Mouse (Mus musculus) embryonic facial prominence, embryonic 10.5 days (tissue): ENCODE data around the gene Grap2. TPM values are rescaled to one million over a fixed set of nuclear protein-coding genes. Genes with fewer than 3 reads are reported as not detected.

Experiments
- DNase-seq: peaks from one replicate; pipeline ENCODE4 v3.0.0-alpha.2; 2017; ENCODE audit warnings: low spot score
- H3K27ac ChIP-seq: fragments of 300-500 bp; sonication (generic); replicated peaks from 2 replicates; pipeline ENCODE4 v1.5.1; 2016; ENCODE audit warnings: mild to moderate bottlenecking
- H3K27me3 ChIP-seq: fragments of 300-500 bp; sonication (generic); replicated peaks from 2 replicates; pipeline ENCODE4 v1.6.1; 2016; ENCODE audit warnings: low read depth, mild to moderate bottlenecking; ENCODE audit not compliant: poor library complexity, severe bottlenecking
- H3K36me3 ChIP-seq: fragments of 300-500 bp; sonication (generic); replicated peaks from 2 replicates; pipeline ENCODE4 v1.6.1; 2016; ENCODE audit warnings: mild to moderate bottlenecking, moderate library complexity
- H3K4me1 ChIP-seq: fragments of 300-500 bp; sonication (generic); 2 replicates; pipeline ENCODE4 v1.6.1; 2016
- H3K4me3 ChIP-seq: fragments of 300-500 bp; sonication (generic); 2 replicates; pipeline ENCODE4 v1.5.1; 2016; ENCODE audit warnings: mild to moderate bottlenecking, moderate library complexity
- H3K9me3 ChIP-seq: fragments of 300-500 bp; sonication (generic); 2 replicates; pipeline ENCODE4 v1.6.1; 2016; ENCODE audit warnings: mild to moderate bottlenecking
- WGBS: fragments of 180-500 bp; shearing (Covaris S2); methylation state at CpG from one replicate; pipeline ENCODE4 v1.1.7; 2016; 5-methylcytosine and 5-hydroxymethylcytosine counted together
- polyA plus RNA-seq: library from polyadenylated mRNA; unstranded; fragments of >200 nt; fragmentation: Nextera tagmentation; extraction: Ambion mirVana; gene quantifications from 2 replicates; pipeline ENCODE4 v1.2.1, GENCODE M21; 2016

Grap2 gene
- polyA plus RNA-seq, 1 experiment from 2014 or later = 1.0 TPM

DNA sequence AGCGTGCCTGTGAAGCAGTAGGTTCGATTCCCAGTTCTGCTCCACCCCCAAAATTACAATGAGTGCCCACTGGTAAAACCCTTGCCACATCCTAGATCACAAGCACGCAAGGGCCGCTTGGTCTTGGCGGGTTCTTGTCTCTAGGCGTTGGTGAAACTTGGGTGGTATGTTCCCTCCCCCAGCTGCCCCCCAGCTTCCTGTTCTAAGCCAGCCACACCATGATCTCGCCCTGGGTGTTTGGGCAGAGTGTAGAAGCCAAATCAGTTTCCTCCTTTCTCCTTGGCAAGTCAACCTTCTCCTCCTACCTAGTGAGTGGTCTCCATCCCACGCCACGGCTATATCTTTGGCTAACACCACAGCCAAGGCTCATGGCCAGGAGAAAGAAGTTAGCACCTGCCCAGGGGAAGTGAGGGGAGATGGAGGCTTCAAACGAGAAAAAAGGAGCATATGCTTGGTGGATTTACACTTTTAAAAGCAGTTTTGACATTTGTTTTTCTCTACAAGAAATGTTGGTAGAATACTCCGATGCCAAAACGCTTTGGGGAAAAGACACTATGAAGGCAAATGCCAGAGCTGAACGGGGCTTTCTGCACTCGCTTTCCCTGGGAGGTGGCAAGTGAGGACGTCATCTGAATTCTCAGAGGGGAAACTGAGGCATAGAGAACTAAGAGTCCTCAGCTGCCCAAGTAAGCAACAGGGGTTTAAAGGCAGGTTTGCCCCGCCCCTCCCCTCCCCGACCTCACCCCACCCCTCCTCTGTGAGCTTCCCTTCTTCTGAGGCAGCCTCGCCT, 42.3 kb downstream of the Grap2 start:
- peak overlapping the region; percentile 48; the same call in 1 of the 2 replicates for H3K27ac ChIP-seq
- no peak for DNase-seq
- peaks cover 36% of the 10 kb centered on the region for H3K4me1 ChIP-seq

DNA sequence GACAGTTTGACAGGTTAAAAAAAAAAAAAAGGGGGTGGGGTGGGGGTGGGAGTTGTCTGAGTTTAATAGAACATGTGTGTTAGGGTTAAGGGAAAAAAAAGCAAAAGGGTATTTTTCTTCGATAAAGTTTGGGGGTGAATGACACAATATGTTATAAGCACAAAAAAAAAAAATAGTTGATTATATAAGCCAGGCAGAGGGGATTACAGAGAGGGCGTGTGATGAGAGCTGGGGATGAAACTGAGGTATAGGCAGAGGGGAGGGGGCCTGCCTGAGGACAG, 42.8 kb downstream of the Grap2 start:
- Histone ChIP-seq H3K4me1 (peaks cover 36% of the 10 kb centered on the region), H3K27ac (no peak overlapping the region), H3K9me3 (no peaks in the 10 kb centered on the region), H3K27me3 (peaks cover 37% of the 10 kb centered on the region), H3K36me3 (no peaks in the 10 kb centered on the region), H3K4me3 (no peak overlapping the region)
- 32% methylated on average over 2 of the region's 2 CpGs for WGBS
- DNase-seq = no peak

More for the DNA sequence above, 42.3 kb downstream of the Grap2 start:
- H3K36me3 ChIP-seq = no peaks in the 10 kb centered on the region
- H3K27me3 ChIP-seq = peaks cover 36% of the 10 kb centered on the region
- 62% methylated on average over 18 of the region's 18 CpGs for WGBS
- H3K9me3 ChIP-seq = no peaks in the 10 kb centered on the region
- H3K4me3 ChIP-seq = no peak overlapping the region

GRCm38 (mm10) chr15:80615636-80616383, 43.4 kb downstream of the Grap2 start:
- peak overlapping the region; percentile 40 for H3K4me3 ChIP-seq
- 8% methylated on average over 17 of the region's 17 CpGs for WGBS
- H3K36me3 ChIP-seq = no peaks in the 10 kb centered on the region
- peak; percentile 55 for DNase-seq
- peaks cover 38% of the 10 kb centered on the region for H3K4me1 ChIP-seq
- peak overlapping the region; percentile 48 for H3K27ac ChIP-seq
- no peaks in the 10 kb centered on the region for H3K9me3 ChIP-seq
- peaks cover 40% of the 10 kb centered on the region for H3K27me3 ChIP-seq

- H3K27me3 ChIP-seq = peaks cover 47% of the 10 kb centered on the region
- H3K36me3 ChIP-seq = no peaks in the 10 kb centered on the region
- WGBS = 71% methylated on average over 2 of the region's 2 CpGs
- H3K9me3 ChIP-seq = no peaks in the 10 kb centered on the region
- H3K27ac ChIP-seq = no peak overlapping the region
- no peak overlapping the region for H3K4me3 ChIP-seq
- no peak for DNase-seq
- H3K4me1 ChIP-seq = peaks cover 44% of the 10 kb centered on the region
Measured at GRCm38 (mm10) chr15:80617839-80618238, 45.4 kb downstream of the Grap2 start.

- H3K36me3 ChIP-seq = no peaks in the 10 kb centered on the region
- H3K4me3 ChIP-seq = no peak overlapping the region
- H3K27me3 ChIP-seq = peaks cover 47% of the 10 kb centered on the region
- H3K9me3 ChIP-seq = no peaks in the 10 kb centered on the region
- DNase-seq = no peak
- peaks cover 40% of the 10 kb centered on the region for H3K4me1 ChIP-seq
- H3K27ac ChIP-seq = no peak overlapping the region
- WGBS = 76% methylated on average over 5 of the region's 5 CpGs
Measured at GRCm38 (mm10) chr15:80619166-80619565, 46.8 kb downstream of the Grap2 start.

DNA sequence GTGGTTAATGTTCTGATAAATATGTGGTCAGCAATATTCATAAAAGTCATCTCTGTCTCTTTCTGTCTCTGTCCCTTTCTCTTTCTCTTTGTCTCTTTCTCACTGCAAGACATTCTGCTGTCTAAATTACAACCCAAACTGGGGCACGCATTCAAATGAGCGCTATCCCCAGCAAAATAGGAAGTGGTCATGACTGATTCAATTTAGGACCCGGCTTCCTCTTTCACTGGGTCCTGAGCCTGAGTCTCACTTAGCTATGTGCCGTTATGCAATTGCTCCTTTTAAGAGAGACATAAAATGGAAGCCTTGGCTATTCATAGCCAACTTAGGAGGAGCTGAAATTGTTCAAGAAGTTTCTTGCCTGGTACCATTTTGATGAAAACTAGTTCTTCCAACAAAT, 47.4 kb downstream of the Grap2 start:
- Histone ChIP-seq H3K36me3 (no peaks in the 10 kb centered on the region), H3K4me1 (peaks cover 33% of the 10 kb centered on the region), H3K27me3 (peaks cover 47% of the 10 kb centered on the region), H3K9me3 (no peaks in the 10 kb centered on the region), H3K4me3 (no peak overlapping the region), H3K27ac (no peak overlapping the region)
- no peak for DNase-seq
- 80% methylated on average over 4 of the region's 4 CpGs for whole genome bisulfite sequencing

- Histone ChIP-seq H3K4me3 (no peak overlapping the region), H3K36me3 (no peaks in the 10 kb centered on the region), H3K4me1 (peaks cover 28% of the 10 kb centered on the region), H3K9me3 (no peaks in the 10 kb centered on the region), H3K27ac (no peak overlapping the region), H3K27me3 (peaks cover 47% of the 10 kb centered on the region)
- WGBS = 76% methylated on average over 8 of the region's 8 CpGs
- no peak for DNase-seq
Measured at GRCm38 (mm10) chr15:80620371-80620770, 48.0 kb downstream of the Grap2 start.

DNA sequence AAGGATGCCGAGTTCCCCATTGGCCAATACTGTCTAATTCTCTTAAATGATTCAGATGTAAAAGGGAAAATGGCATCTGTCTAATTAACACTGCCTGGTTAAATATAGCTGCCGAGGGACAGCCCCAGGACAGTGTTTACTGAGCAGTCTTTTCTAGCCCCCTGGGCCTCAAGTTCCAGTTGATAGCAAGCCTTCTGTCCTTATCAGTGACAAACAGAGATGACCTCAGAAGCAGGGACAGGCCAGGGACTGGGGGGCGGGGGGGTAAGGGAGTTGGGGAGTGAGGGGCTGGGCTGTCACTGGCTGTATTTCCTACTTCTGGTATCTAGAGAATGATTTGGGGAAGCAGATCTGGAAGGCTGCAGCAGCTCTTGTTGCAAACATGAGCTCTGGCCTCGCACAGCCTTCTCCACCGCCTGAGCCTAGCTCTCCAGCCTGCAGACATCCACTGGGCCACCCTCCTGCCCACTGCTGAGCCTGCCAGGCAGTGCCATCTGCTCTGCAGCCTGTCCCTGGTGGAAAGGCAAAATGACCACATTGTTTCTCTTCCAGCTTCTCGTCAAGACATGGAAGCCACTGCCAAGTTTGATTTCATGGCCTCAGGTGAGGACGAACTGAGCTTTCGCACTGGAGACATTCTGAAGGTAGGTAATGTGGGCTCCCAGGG, 50.9 kb downstream of the Grap2 start:
- Histone ChIP-seq H3K27me3 (peaks cover 22% of the 10 kb centered on the region), H3K27ac (peak overlapping the region; percentile 65), H3K4me1 (peaks cover 14% of the 10 kb centered on the region), H3K9me3 (no peaks in the 10 kb centered on the region), H3K36me3 (no peaks in the 10 kb centered on the region), H3K4me3 (no peak overlapping the region; the same call in 1 of the 2 replicates)
- no peak for DNase-seq
- WGBS = 67% methylated on average over 8 of the region's 8 CpGs

DNA sequence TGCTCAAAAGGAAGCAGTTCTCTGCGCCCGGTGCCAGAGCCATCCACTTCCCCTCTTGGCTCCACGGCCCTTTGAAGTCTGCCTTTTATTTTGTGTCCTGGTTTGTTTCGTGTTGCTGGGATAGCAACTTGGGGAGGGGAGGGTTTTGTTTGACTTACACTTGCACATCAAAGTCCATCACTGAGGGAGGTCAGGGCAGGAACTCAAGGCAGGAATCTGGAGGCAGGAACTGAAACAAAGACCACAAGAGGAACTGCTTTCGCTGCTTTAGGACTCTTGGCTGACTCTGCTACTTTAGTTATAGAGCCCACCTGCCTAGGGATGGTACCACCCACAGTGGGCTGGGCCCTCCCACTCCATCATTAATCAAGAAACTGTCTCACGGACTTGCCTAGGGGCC, 54.1 kb downstream of the Grap2 start:
- Histone ChIP-seq H3K9me3 (no peaks in the 10 kb centered on the region), H3K27ac (no peak overlapping the region), H3K4me3 (no peak overlapping the region), H3K27me3 (0 out of 2 replicates have a peak, but pooled peaks cover 6% of the 10 kb centered on the region), H3K36me3 (no peaks in the 10 kb centered on the region), H3K4me1 (peaks cover 23% of the 10 kb centered on the region)
- 72% methylated on average over 6 of the region's 6 CpGs for WGBS
- DNase-seq = no peak

- Histone ChIP-seq H3K4me1 (peaks cover 26% of the 10 kb centered on the region), H3K27ac (no peak overlapping the region; the same call in 1 of the 2 replicates), H3K27me3 (no peaks in the 10 kb centered on the region), H3K9me3 (no peaks in the 10 kb centered on the region), H3K36me3 (no peaks in the 10 kb centered on the region), H3K4me3 (no peak overlapping the region)
- WGBS = 77% methylated on average over 7 of the region's 7 CpGs
- no peak for DNase-seq
Measured at GRCm38 (mm10) chr15:80630147-80630546, 57.8 kb downstream of the Grap2 start.

DNA sequence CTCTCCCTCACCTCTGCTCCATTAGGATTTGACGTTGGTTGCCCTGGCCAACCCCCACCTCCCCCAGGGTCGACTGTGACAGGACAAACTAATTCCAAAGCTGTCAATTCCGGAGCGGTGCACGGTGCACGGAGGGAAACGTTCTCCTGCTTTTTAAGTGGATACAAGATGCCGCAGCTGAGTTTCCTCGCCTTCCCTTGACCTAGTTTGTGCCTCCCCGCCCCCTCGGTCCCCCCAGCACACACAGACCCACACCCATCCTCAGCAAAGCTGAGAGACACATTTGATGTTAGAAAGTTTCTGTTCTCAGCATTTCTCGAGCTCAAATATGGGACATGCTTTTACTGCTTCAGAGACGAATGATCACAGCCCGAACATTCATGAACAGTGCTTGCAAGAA, 58.3 kb downstream of the Grap2 start:
- Histone ChIP-seq H3K36me3 (no peaks in the 10 kb centered on the region), H3K4me1 (peaks cover 26% of the 10 kb centered on the region), H3K4me3 (no peak overlapping the region), H3K27me3 (no peaks in the 10 kb centered on the region), H3K9me3 (no peaks in the 10 kb centered on the region), H3K27ac (peak overlapping the region; percentile 0; the same call in 1 of the 2 replicates)
- peak; percentile 24 for DNase-seq
- WGBS = 57% methylated on average over 14 of the region's 14 CpGs

DNA sequence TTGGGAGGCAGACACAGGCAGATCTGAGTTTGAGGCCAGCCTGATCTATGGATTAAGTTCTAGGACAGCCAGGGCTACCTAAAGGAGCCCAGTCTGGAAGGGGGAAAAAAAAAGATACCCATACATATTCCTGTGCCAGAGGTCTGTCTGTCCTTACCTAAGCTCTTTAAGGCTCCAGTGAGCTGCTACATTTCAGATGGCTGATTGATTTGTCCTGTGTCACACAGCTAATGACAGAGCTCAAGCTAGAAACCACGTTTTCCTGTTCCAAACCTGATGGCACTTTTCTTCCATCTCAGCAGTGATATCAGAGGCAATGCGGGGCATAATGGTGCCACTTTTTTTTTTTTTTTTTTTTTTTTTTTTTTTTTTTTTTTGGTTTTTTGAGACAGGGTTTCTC, 58.9 kb downstream of the Grap2 start:
- H3K27ac ChIP-seq = no peak overlapping the region
- no peaks in the 10 kb centered on the region for H3K9me3 ChIP-seq
- peaks cover 26% of the 10 kb centered on the region for H3K4me1 ChIP-seq
- 88% methylated on average over 2 of the region's 2 CpGs for WGBS
- H3K36me3 ChIP-seq = no peaks in the 10 kb centered on the region
- H3K4me3 ChIP-seq = no peak overlapping the region
- no peaks in the 10 kb centered on the region for H3K27me3 ChIP-seq
- DNase-seq = no peak
